Mouse (Mus musculus): Measurements from ENCODE around the gene Uvrag.

DNA sequence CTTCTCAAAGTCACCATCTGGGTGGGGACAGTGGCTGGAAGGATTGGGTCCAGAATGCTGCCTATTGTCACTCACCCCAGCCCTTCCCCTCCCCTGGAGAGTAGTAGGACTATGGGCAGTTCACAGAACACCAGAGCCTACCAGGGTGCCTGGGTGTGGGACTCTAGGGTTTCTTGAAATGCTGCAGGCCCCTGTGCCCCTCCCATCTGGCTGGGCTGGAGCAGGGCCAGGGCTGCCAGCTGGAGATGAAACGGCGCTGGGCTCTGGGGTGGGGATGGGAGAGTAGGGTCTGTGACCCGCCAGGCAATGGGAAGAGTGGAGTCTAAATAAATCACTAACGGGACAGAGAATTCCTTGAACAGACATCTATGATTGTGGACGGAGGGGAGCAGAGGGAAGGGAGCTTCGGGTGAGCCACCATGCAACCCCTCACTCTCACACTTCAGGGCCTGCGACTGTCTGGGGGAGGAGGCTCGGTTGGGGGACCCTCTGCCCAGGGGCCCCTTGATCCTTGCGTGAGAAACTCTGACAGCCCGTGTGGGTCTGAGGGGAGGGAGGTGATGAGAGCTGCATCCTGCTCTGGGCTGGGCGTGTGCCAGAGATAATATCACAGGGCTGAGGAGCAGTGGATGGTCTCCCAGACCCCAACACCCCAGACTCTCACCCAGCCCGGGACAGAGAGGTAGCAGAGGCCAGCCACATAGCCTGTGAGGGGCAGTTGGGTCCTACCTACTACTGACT lies 273.7 kb downstream of the Uvrag start:
- no peak for TF ChIP-seq POLR2A (IDR thresholded peaks at IDR 0.05; ENCODE audit: extremely low read depth, insufficient read depth, low read length)
- no peak for TF ChIP-seq CTCF (IDR thresholded peaks at IDR 0.05; ENCODE audit: low read depth, low read length)
